Mouse (Mus musculus): ENCODE results near the gene 1700012B09Rik.

DNA sequence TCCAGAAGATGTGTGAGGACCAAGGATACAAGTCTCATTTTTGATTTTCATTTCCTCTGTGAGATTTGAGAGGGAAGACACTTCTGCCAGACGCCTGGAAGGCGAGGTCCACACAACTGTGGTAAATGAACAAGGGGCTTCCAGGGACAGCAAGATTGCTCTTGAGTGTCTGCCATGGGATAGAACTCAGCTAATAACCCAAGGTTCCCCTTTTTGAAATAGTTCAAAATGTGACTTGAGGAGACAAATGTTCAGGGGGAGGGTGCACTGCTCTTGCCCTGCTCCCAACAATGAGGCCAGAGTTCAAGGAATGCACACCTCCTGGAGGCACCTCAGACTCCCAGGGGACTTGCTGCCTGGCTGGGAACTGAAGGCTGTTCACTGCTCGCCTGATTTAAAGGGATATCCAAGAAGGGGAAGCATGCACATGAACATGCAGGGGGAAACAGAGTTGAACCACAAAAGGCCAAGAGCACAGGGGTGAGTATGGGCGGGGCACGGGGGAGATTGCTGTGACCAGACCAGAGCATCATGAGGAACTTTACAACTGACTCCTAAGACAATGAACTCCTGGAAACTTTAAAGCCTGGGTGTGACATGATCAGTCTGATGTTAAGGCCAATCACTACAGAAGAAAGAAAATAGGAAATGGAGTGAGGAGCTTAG is 45.9 kb downstream of the 1700012B09Rik start:
- no peak for TF ChIP-seq EP300 (IDR thresholded peaks at IDR 0.05; ENCODE audit: low read depth)
- no peak for TF ChIP-seq CTCF (IDR thresholded peaks at IDR 0.05; ENCODE audit: low read depth)
